Mouse (Mus musculus) embryonic facial prominence, embryonic 10.5 days (tissue): ENCODE data around the gene Zbtb22. TPM values are rescaled to one million over a fixed set of nuclear protein-coding genes. Genes with fewer than 3 reads are reported as not detected.
A peak's percentile ranks its signal among the peaks of the same experiment; 100 is the strongest.

ENCODE experiments used
- DNase-seq: peaks from one replicate; pipeline ENCODE4 v3.0.0-alpha.2; 2017; ENCODE audit warnings: low spot score
- H3K27ac ChIP-seq: fragments of 300-500 bp; sonication (generic); replicated peaks from 2 replicates; pipeline ENCODE4 v1.5.1; 2016; ENCODE audit warnings: mild to moderate bottlenecking
- H3K27me3 ChIP-seq: fragments of 300-500 bp; sonication (generic); replicated peaks from 2 replicates; pipeline ENCODE4 v1.6.1; 2016; ENCODE audit warnings: low read depth, mild to moderate bottlenecking; ENCODE audit not compliant: poor library complexity, severe bottlenecking
- H3K36me3 ChIP-seq: fragments of 300-500 bp; sonication (generic); replicated peaks from 2 replicates; pipeline ENCODE4 v1.6.1; 2016; ENCODE audit warnings: mild to moderate bottlenecking, moderate library complexity
- H3K4me1 ChIP-seq: fragments of 300-500 bp; sonication (generic); 2 replicates; pipeline ENCODE4 v1.6.1; 2016
- H3K4me3 ChIP-seq: fragments of 300-500 bp; sonication (generic); 2 replicates; pipeline ENCODE4 v1.5.1; 2016; ENCODE audit warnings: mild to moderate bottlenecking, moderate library complexity
- H3K9me3 ChIP-seq: fragments of 300-500 bp; sonication (generic); 2 replicates; pipeline ENCODE4 v1.6.1; 2016; ENCODE audit warnings: mild to moderate bottlenecking
- WGBS: fragments of 180-500 bp; shearing (Covaris S2); methylation state at CpG from one replicate; pipeline ENCODE4 v1.1.7; 2016; 5-methylcytosine and 5-hydroxymethylcytosine counted together
- polyA plus RNA-seq: library from polyadenylated mRNA; unstranded; fragments of >200 nt; fragmentation: Nextera tagmentation; extraction: Ambion mirVana; gene quantifications from 2 replicates; pipeline ENCODE4 v1.2.1, GENCODE M21; 2016

The Zbtb22 gene
- polyA plus RNA-seq, 1 experiment from 2014 or later: 21.1 TPM

GRCm38 (mm10) chr17:33918293-33919203 is 2.8 kb downstream of the Zbtb22 start:
- peak overlapping the region; percentile 73 for H3K4me3 ChIP-seq
- H3K9me3 ChIP-seq: no peaks in the 10 kb centered on the region
- peaks cover 36% of the 10 kb centered on the region for H3K36me3 ChIP-seq
- H3K4me1 ChIP-seq: peaks cover 70% of the 10 kb centered on the region
- H3K27ac ChIP-seq: no peak overlapping the region
- 62% methylated on average over 37 of the region's 37 CpGs for WGBS
- peak; percentile 9 for DNase-seq
- H3K27me3 ChIP-seq: peaks cover 10% of the 10 kb centered on the region; the same call in 1 of the 2 replicates

GRCm38 (mm10) chr17:33919351-33920281 is 3.9 kb downstream of the Zbtb22 start:
- no peaks in the 10 kb centered on the region for H3K9me3 ChIP-seq
- peaks cover 59% of the 10 kb centered on the region for H3K4me1 ChIP-seq
- peak; percentile 57 for DNase-seq
- H3K27ac ChIP-seq: peak overlapping the region; percentile 65
- H3K27me3 ChIP-seq: peaks cover 10% of the 10 kb centered on the region; the same call in 1 of the 2 replicates
- H3K4me3 ChIP-seq: peak overlapping the region; percentile 73
- peaks cover 26% of the 10 kb centered on the region for H3K36me3 ChIP-seq
- WGBS: under 1% methylated on average over 52 of the region's 52 CpGs

- Histone ChIP-seq H3K9me3 (no peaks in the 10 kb centered on the region), H3K27me3 (peaks cover 10% of the 10 kb centered on the region; the same call in 1 of the 2 replicates), H3K4me3 (peak overlapping the region; percentile 73), H3K27ac (peak overlapping the region; percentile 65), H3K36me3 (peaks cover 27% of the 10 kb centered on the region), H3K4me1 (peaks cover 50% of the 10 kb centered on the region)
- WGBS: under 1% methylated on average over 36 of the region's 36 CpGs
- DNase-seq: peak; percentile 90
These were observed 4.8 kb downstream of the Zbtb22 start for GRCm38 (mm10) chr17:33920282-33921097.

- H3K27me3 ChIP-seq: peaks cover 10% of the 10 kb centered on the region; the same call in 1 of the 2 replicates
- H3K4me3 ChIP-seq: peak overlapping the region; percentile 73; the same call in 1 of the 2 replicates
- peaks cover 36% of the 10 kb centered on the region for H3K36me3 ChIP-seq
- DNase-seq: no peak
- WGBS: 89% methylated on average over 7 of the region's 7 CpGs
- H3K27ac ChIP-seq: no peak overlapping the region
- H3K9me3 ChIP-seq: no peaks in the 10 kb centered on the region
- H3K4me1 ChIP-seq: peaks cover 49% of the 10 kb centered on the region
These were observed 5.7 kb downstream of the Zbtb22 start for GRCm38 (mm10) chr17:33921361-33921760.

- H3K27me3 ChIP-seq: no peaks in the 10 kb centered on the region
- DNase-seq: no peak
- H3K27ac ChIP-seq: no peak overlapping the region
- 0 out of 2 replicates have a peak overlapping the region, but pooled peaks have one; percentile 28 for H3K4me3 ChIP-seq
- H3K4me1 ChIP-seq: peaks cover 31% of the 10 kb centered on the region
- peaks cover 25% of the 10 kb centered on the region for H3K36me3 ChIP-seq
- H3K9me3 ChIP-seq: no peaks in the 10 kb centered on the region
- WGBS: 86% methylated on average over 10 of the region's 10 CpGs
These were observed 9.0 kb downstream of the Zbtb22 start for GRCm38 (mm10) chr17:33924577-33925283.

GRCm38 (mm10) chr17:33925406-33926116 is 9.9 kb downstream of the Zbtb22 start:
- WGBS: 80% methylated on average over 21 of the region's 21 CpGs

GRCm38 (mm10) chr17:33926207-33926932 is 10.7 kb downstream of the Zbtb22 start:
- peak; percentile 45 for DNase-seq
- H3K4me3 ChIP-seq: 0 out of 2 replicates have a peak overlapping the region, but pooled peaks have one; percentile 18
- H3K9me3 ChIP-seq: no peaks in the 10 kb centered on the region
- H3K27ac ChIP-seq: no peak overlapping the region
- peaks cover 32% of the 10 kb centered on the region for H3K4me1 ChIP-seq
- peaks cover 25% of the 10 kb centered on the region for H3K36me3 ChIP-seq
- WGBS: 75% methylated on average over 17 of the region's 17 CpGs
- H3K27me3 ChIP-seq: peaks cover 1% of the 10 kb centered on the region; the same call in 1 of the 2 replicates

More at GRCm38 (mm10) chr17:33925406-33926116, 9.9 kb downstream of the Zbtb22 start:
- no peak for DNase-seq
- H3K9me3 ChIP-seq: no peaks in the 10 kb centered on the region
- peak overlapping the region; percentile 19; the same call in 1 of the 2 replicates for H3K4me3 ChIP-seq
- H3K36me3 ChIP-seq: peaks cover 25% of the 10 kb centered on the region
- H3K4me1 ChIP-seq: peaks cover 31% of the 10 kb centered on the region
- no peaks in the 10 kb centered on the region for H3K27me3 ChIP-seq
- no peak overlapping the region for H3K27ac ChIP-seq

DNA sequence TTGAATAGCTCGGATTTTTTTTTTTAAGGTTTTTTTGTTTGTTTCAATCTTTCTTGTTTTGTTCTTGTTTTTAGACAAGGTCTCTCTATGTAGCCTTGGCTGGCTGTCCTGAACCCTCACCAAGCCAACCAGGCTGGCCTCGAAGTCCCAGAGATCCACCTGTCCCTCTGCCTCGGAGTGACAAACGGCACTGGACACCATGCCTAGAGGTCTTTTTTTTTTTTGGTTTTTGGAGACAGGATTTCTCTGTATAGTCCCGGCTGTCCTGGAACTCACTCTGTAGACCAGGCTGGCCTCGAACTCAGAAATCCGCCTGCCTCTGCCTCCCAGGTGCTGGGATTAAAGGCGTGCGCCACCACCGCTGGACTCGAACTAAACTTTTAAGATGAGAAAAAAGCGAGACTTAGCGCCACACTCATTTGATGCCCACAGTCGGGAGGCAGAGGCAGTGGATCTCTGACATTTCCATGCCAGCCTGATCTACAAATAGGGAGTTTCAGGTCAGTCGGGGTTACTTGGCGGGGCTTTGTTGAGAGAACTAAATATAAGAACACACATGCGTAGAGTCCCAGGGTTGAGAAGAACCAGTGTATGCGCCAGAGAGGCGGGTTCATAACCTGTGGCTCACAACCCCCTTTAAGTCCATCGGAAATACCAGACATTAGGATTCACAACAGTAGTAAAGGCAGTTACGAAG is 12.7 kb downstream of the Zbtb22 start:
- WGBS: 65% methylated on average over 21 of the region's 21 CpGs
- H3K4me1 ChIP-seq: peaks cover 49% of the 10 kb centered on the region
- peak overlapping the region; percentile 91 for H3K4me3 ChIP-seq
- H3K27me3 ChIP-seq: peaks cover 3% of the 10 kb centered on the region; the same call in 1 of the 2 replicates
- no peaks in the 10 kb centered on the region for H3K9me3 ChIP-seq
- peaks cover 41% of the 10 kb centered on the region for H3K36me3 ChIP-seq
- no peak for DNase-seq
- peak overlapping the region; percentile 90; the same call in 1 of the 2 replicates for H3K27ac ChIP-seq

- under 1% methylated on average over 80 of the region's 80 CpGs for WGBS
- H3K27ac ChIP-seq: peak within 1 kb of the TSS; percentile 90
- H3K4me3 ChIP-seq: peak within 1 kb of the TSS; percentile 91
- peaks cover 49% of the 10 kb centered on the region for H3K4me1 ChIP-seq
- peak; percentile 96 for DNase-seq
- no peaks in the 10 kb centered on the region for H3K9me3 ChIP-seq
- peaks cover 53% of the 10 kb centered on the region for H3K36me3 ChIP-seq
- peaks cover 3% of the 10 kb centered on the region; the same call in 1 of the 2 replicates for H3K27me3 ChIP-seq
These were observed 13.9 kb downstream of the Zbtb22 start, which contains the start of gene Rgl2 for GRCm38 (mm10) chr17:33929371-33930279. TSS of gene Rgl2 (plus strand) at chr17:33929543.
